ENCODE assay signal across 7 mouse cellular contexts in genomic region chr11:79624801-79625302, GRCm38 (mm10). TPM values are rescaled to one million over a fixed set of nuclear protein-coding genes. Genes with fewer than 3 reads are reported as not detected.
DNase-seq lines count a peak whose midpoint lies in the region.

No protein-coding gene starts in this region.

- intact Hi-C loops in heart, postnatal 10 days (cut with DNase I), result loop anchor here (1.0 to 5.0 kb wide), 3 partner anchors 42 to 296 kb away; no protein-coding TSS in a partner anchor

- DNase-seq in ES-CJ7 (ENCODE audit: low read depth, low spot score), result peak; percentile 65
- peak; percentile 61 to 65 for DNase-seq in adrenal gland, adult 18-20 months (ENCODE audit: low spot score in 2 of 2)
- peak; percentile 72 for DNase-seq in embryo, embryonic 11 days
- peak; percentile 77 to 82 for DNase-seq in heart, postnatal 10 days
- peak; percentile 52 for DNase-seq in layer of hippocampus, adult 9-11 months
- peak; percentile 63 to 81 for DNase-seq in lung, postnatal 4 days
- DNase-seq in skeletal muscle tissue, adult 2 months (ENCODE audit: low read depth, low spot score), result peak; percentile 48

RNA-seq across cellular contexts. Expression of gene Rab11fip4, which starts 33.8 kb away (rescaled TPM):
- 1 to 10 TPM; 2.0 to 4.3 TPM for total RNA-seq in adrenal gland, adult 18-20 months (2021)
- total RNA-seq in heart, postnatal 10 days (2021), result under 1 TPM; 0.07 to 0.38 TPM

Comparison
In these comparisons a context has a peak if more than half of its experiments do, and no peak if none do; other contexts are left out.
1. Peak in every context shown above with its lines: DNase-seq.